Mouse (Mus musculus) lung, embryonic 16.5 days (tissue): Measurements from ENCODE around the gene Nfasc. TPM values are rescaled to one million over a fixed set of nuclear protein-coding genes. Genes with fewer than 3 reads are reported as not detected.

Source experiments
- ATAC-seq: fragments of 200-750 bp; cut with Nextera tagmentation; 2 replicates; pipeline ENCODE4 v1.8.0; 2017; ENCODE audit warnings: low read depth, mild to moderate bottlenecking, moderate library complexity
- H3K27ac ChIP-seq: fragments of 300-500 bp; sonication (generic); 2 replicates; pipeline ENCODE4 v1.5.1; 2014; ENCODE audit warnings: mild to moderate bottlenecking, control low read depth, low read length
- H3K27me3 ChIP-seq: fragments of 300-500 bp; sonication (generic); 2 replicates; pipeline ENCODE4 v1.6.1; 2014; ENCODE audit warnings: low read depth, low read length, mixed read lengths; ENCODE audit not compliant: control insufficient read depth, insufficient read depth
- H3K36me3 ChIP-seq: fragments of 300-500 bp; sonication (generic); 2 replicates; pipeline ENCODE4 v1.6.1; 2014; ENCODE audit warnings: low read length; ENCODE audit not compliant: control insufficient read depth, insufficient read depth
- H3K4me1 ChIP-seq: fragments of 300-500 bp; sonication (generic); replicated peaks from 2 replicates; pipeline ENCODE4 v1.6.1; 2014; ENCODE audit warnings: low read length, mixed read lengths; ENCODE audit not compliant: control insufficient read depth, insufficient read depth
- H3K4me2 ChIP-seq: fragments of 300-500 bp; sonication (generic); 2 replicates; pipeline ENCODE4 v1.6.1; 2014; ENCODE audit warnings: low read depth, low read length, control low read depth
- H3K4me3 ChIP-seq: fragments of 300-500 bp; sonication (generic); 2 replicates; pipeline ENCODE4 v1.5.1; 2014; ENCODE audit warnings: mild to moderate bottlenecking, low read length, control low read depth
- H3K9ac ChIP-seq: fragments of 300-500 bp; sonication (generic); 2 replicates; pipeline ENCODE4 v1.6.1; 2014; ENCODE audit warnings: low read length, control low read depth
- H3K9me3 ChIP-seq: fragments of 300-500 bp; sonication (generic); 2 replicates; pipeline ENCODE4 v1.6.1; 2016; ENCODE audit warnings: low read length; ENCODE audit not compliant: control insufficient read depth
- WGBS: fragments of 180-500 bp; shearing (Covaris S2); extraction: QIAGEN DNeasy Blood & Tissue Kit; methylation state at CpG from one replicate; pipeline ENCODE4 v1.1.7; 2014; 5-methylcytosine and 5-hydroxymethylcytosine counted together
- polyA plus RNA-seq: library from polyadenylated mRNA; unstranded; fragments of >200 nt; fragmentation: Nextera tagmentation; extraction: Ambion mirVana; gene quantifications from 2 replicates; pipeline ENCODE4 v1.2.1, GENCODE M21; 2015

The Nfasc gene
- polyA plus RNA-seq, 1 experiment from 2014 or later, result 0.18 TPM

DNA sequence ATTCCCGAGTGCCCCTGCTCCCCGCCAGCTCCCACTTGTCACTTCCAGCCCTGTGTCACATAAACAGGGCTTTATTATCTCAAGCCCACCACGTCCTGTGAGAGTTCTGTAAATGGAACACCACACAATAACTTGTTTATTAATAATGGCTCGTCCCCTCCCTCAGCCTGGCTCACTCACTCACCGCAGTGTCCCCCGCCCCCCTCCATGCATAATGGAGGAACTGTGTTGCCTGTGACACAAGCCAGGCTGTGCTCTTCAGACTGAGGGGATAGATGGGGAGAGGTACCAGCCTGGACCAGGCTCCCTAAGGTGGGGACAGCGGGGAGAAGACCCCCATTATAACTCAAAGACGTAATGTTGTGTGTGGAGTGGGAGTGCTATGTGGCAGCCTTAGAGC, 34.3 kb downstream of the Nfasc start:
- no peak overlapping the region for H3K27ac ChIP-seq
- no peak overlapping the region for H3K9ac ChIP-seq
- H3K27me3 ChIP-seq, result no peaks in the 10 kb centered on the region
- no peak overlapping the region for H3K4me2 ChIP-seq
- H3K4me1 ChIP-seq, result no peaks in the 10 kb centered on the region
- ATAC-seq, result no peak
- H3K36me3 ChIP-seq, result no peaks in the 10 kb centered on the region
- no peaks in the 10 kb centered on the region for H3K9me3 ChIP-seq
- H3K4me3 ChIP-seq, result no peak overlapping the region
- 47% methylated on average over 8 of the region's 8 CpGs for WGBS

DNA sequence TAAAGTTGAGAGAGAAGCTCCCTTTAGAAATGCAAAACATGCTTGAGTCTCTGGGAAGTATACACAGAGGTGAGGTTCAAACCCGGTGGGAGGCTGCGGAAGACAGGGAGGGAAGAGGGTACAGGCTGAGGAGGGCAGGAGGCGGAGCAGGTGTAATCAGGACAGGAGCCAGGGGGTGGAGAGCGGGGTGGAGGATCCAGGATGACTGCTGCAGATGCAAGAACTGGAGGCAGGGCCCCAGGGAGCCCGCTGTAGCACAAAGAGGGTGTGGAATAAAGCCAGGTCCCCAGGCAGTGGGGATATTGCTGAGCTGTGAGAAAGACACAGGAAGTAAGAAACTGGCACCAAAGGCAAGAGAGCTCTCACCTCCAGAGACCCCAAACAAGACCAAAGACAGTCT, 38.1 kb downstream of the Nfasc start:
- no peak overlapping the region for H3K9ac ChIP-seq
- no peak overlapping the region for H3K4me3 ChIP-seq
- no peaks in the 10 kb centered on the region for H3K36me3 ChIP-seq
- no peaks in the 10 kb centered on the region for H3K4me1 ChIP-seq
- ATAC-seq, result no peak
- no peaks in the 10 kb centered on the region for H3K9me3 ChIP-seq
- H3K27me3 ChIP-seq, result no peaks in the 10 kb centered on the region
- 18% methylated on average over 5 of the region's 5 CpGs for WGBS
- no peak overlapping the region for H3K27ac ChIP-seq
- no peak overlapping the region for H3K4me2 ChIP-seq

DNA sequence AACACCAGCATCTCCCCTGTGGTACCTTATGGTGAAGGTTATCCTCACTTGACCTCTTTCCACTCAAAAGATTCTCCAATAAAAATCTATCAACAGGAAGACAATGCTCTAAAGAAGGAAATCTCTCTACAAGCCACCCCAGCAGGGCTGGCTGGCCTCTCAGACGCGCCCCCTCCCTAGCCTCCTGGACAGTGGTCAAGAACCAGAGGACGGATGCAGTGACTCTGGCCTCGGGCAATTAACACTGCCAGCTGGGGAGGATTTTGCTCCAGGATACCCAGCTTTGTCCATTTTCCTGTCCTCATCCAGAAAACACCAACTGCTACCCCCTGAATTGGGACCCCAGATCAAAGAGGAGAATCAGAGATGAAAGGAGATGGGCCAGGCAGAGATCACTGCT, 44.7 kb downstream of the Nfasc start:
- H3K27me3 ChIP-seq, result no peaks in the 10 kb centered on the region
- no peaks in the 10 kb centered on the region for H3K9me3 ChIP-seq
- no peak overlapping the region for H3K4me2 ChIP-seq
- H3K4me1 ChIP-seq, result no peaks in the 10 kb centered on the region
- no peak for ATAC-seq
- no peak overlapping the region for H3K27ac ChIP-seq
- 68% methylated on average over 4 of the region's 4 CpGs for WGBS
- H3K36me3 ChIP-seq, result no peaks in the 10 kb centered on the region
- no peak overlapping the region for H3K4me3 ChIP-seq
- H3K9ac ChIP-seq, result no peak overlapping the region

DNA sequence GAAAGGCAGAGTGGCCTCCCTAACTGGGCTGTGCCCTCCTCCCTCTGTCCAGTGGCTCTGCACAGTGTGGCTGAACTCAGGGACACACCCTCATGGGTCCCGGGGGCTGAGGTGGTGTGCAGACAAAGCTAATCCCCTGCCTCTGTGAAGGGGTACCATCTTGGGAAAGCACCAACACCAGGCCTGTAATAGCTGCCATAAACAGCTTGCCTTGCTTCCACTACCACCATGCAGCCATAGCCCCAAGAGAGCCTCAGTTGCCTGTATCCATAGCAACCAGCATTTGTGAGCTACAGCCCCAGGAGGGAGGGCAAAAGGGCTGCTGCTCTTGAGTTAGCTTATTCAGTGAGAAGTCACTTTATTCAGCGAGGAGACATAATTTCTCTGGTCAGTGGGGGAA, 45.4 kb downstream of the Nfasc start:
- Histone ChIP-seq H3K27me3 (no peaks in the 10 kb centered on the region), H3K4me2 (no peak overlapping the region), H3K9me3 (no peaks in the 10 kb centered on the region), H3K4me3 (no peak overlapping the region), H3K36me3 (no peaks in the 10 kb centered on the region), H3K4me1 (no peaks in the 10 kb centered on the region), H3K27ac (no peak overlapping the region), H3K9ac (no peak overlapping the region)
- no peak for ATAC-seq
- 35% methylated on average over 2 of the region's 2 CpGs for WGBS

DNA sequence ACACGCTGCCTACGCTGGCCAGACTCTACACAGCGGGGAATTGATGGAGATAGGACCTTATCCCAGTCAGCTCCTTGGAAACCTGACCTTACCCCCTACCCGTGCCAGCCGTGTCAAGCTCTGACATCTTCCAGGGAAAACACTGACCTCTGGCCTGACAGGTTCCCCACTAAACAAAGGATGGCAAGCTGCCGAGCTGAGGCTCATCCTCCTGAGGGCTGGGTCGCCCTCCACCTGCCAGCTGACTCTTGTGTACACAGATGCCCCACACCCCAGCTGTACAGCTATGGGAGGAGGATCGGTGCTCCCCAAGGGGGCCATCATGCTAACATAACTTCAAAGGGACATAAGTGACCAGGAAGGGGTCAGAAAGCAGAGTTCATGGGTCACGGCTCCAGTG, 47.6 kb downstream of the Nfasc start:
- no peak for ATAC-seq
- WGBS, result 32% methylated on average over 9 of the region's 9 CpGs
- H3K36me3 ChIP-seq, result no peaks in the 10 kb centered on the region

DNA sequence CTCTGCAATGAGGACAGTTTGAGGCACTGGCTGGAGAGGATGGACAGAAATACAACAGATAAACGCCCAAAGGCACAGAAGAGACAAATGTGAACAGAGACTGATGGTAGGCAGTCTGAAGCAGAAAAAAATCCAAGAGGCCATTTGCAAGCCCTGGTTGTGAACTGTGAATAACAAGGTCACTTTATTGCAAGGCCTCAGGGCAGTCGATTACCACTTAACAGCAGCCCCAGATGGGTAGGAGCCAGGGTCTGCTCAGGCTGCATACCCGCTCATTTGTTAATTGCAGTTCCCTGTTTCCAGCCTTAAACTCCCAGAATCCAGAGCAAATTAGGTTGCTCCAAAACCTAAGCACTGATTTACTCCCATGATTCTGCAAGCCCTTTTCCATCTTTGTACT, 52.4 kb downstream of the Nfasc start:
- Histone ChIP-seq H3K9me3 (no peaks in the 10 kb centered on the region), H3K27ac (no peak overlapping the region), H3K36me3 (no peaks in the 10 kb centered on the region), H3K9ac (no peak overlapping the region), H3K4me2 (no peak overlapping the region), H3K4me1 (no peaks in the 10 kb centered on the region), H3K27me3 (no peaks in the 10 kb centered on the region), H3K4me3 (no peak overlapping the region)
- no peak for ATAC-seq
- WGBS, result 78% methylated on average over 3 of the region's 3 CpGs

More for the DNA sequence above, 47.6 kb downstream of the Nfasc start:
- Histone ChIP-seq H3K27me3 (no peaks in the 10 kb centered on the region), H3K4me3 (no peak overlapping the region), H3K9me3 (no peaks in the 10 kb centered on the region), H3K4me2 (no peak overlapping the region), H3K4me1 (no peaks in the 10 kb centered on the region), H3K9ac (no peak overlapping the region), H3K27ac (no peak overlapping the region)

DNA sequence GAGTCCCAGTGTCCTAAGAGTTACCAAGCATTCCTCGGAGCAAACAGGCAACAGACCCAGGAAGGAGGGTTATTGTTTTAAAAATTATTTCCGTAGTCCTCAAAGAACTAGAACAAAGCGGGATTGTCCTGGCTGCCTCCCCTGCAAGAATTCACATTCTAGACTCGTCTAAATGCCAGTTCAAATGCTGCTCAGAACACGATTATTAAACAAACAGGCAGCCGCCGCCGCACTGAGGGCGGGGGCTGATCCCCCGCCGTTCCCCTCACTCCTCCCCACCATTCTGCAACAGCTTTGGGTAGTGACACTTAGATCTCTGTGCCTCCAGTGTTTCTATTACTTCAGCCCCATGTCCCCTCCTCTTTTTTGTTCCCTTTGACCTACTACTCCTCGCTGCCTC, 62.7 kb downstream of the Nfasc start:
- no peaks in the 10 kb centered on the region for H3K36me3 ChIP-seq
- no peak for ATAC-seq

DNA sequence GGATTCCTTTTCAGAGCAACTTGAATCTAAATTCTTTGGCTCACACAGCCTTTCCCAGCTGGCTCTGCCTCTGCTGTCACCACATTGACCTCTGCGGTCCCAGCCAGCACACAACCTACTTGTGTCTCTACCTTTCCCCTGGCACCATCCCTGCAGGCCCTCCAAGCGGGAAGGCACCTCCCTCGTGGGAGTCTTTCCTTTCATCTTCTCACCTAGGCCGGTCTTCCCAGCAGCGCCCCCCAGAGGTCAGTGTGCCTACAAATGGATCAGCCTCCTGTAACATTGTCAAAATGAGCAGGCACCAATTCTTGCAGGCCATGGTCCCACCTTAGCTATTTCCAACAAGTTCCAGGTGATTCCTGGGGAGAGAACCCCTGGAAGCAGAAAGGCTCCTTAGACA, 63.5 kb downstream of the Nfasc start:
- H3K4me3 ChIP-seq, result no peak overlapping the region
- WGBS, result 39% methylated on average over 5 of the region's 5 CpGs
- H3K27ac ChIP-seq, result no peak overlapping the region
- H3K9me3 ChIP-seq, result no peaks in the 10 kb centered on the region
- no peaks in the 10 kb centered on the region for H3K27me3 ChIP-seq
- ATAC-seq, result no peak
- H3K4me2 ChIP-seq, result no peak overlapping the region
- no peaks in the 10 kb centered on the region for H3K4me1 ChIP-seq
- no peaks in the 10 kb centered on the region for H3K36me3 ChIP-seq
- H3K9ac ChIP-seq, result no peak overlapping the region

More for the DNA sequence above, 62.7 kb downstream of the Nfasc start:
- Histone ChIP-seq H3K4me1 (no peaks in the 10 kb centered on the region), H3K9ac (no peak overlapping the region), H3K4me3 (no peak overlapping the region), H3K4me2 (no peak overlapping the region), H3K9me3 (no peaks in the 10 kb centered on the region), H3K27me3 (no peaks in the 10 kb centered on the region), H3K27ac (no peak overlapping the region)
- WGBS, result 35% methylated on average over 12 of the region's 12 CpGs

DNA sequence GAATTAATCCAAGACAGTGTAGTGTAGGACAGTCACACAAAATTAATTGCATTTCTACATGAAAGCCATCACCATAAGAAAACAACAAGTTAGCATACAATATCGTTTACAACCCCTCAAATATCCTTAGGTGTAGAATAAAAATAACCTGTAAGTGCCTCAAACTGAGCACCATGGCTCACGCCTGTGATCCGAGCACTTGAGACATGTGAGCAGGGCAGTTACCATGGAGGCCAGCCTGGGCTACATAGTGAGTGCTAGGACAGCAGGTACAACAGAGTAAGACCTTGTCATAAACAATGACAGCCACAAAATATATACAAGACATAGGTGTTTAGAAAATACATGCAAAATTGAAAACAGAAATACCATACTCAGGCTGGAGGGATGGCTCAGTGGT, 68.9 kb downstream of the Nfasc start:
- 74% methylated on average over 3 of the region's 3 CpGs for WGBS
- H3K27ac ChIP-seq, result no peak overlapping the region
- no peaks in the 10 kb centered on the region for H3K4me1 ChIP-seq
- no peaks in the 10 kb centered on the region for H3K36me3 ChIP-seq
- ATAC-seq, result no peak
- no peak overlapping the region for H3K9ac ChIP-seq
- no peak overlapping the region for H3K4me3 ChIP-seq
- H3K4me2 ChIP-seq, result no peak overlapping the region
- no peaks in the 10 kb centered on the region for H3K27me3 ChIP-seq
- H3K9me3 ChIP-seq, result no peaks in the 10 kb centered on the region

DNA sequence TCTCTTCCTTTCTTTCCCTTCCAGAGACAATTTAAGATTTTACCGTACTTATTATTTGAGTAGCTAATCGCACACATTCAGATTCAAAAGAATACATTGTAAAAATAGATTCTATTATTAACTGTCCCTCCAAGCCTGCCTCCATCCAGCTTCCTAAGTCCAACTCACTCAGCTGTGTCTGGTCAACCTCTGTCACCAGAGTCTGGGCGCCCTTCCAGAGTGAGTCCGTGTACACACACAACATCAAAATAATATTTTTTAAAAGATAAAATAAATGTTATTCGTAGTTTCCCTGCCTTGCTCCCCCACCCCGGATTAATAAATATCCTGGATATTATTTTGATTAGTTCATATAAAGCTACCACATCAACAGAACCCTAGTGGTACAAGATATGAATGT, 72.4 kb downstream of the Nfasc start:
- Histone ChIP-seq H3K4me1 (no peaks in the 10 kb centered on the region), H3K9ac (no peak overlapping the region), H3K4me3 (no peak overlapping the region), H3K9me3 (no peaks in the 10 kb centered on the region), H3K27me3 (no peaks in the 10 kb centered on the region), H3K36me3 (no peaks in the 10 kb centered on the region), H3K4me2 (no peak overlapping the region), H3K27ac (no peak overlapping the region)
- WGBS, result 68% methylated on average over 6 of the region's 6 CpGs
- ATAC-seq, result no peak
